Mouse (Mus musculus) erythroblast, embryonic 14.5 days (primary cell): Measurements from ENCODE around the gene Pla2g12a. TPM values are rescaled to one million over a fixed set of nuclear protein-coding genes. Genes with fewer than 3 reads are reported as not detected.
A peak's percentile ranks its signal among the peaks of the same experiment; 100 is the strongest.

Source experiments
- H3K27me3 ChIP-seq: 2 replicates; pipeline ENCODE4 v1.6.1; 2012; ENCODE audit warnings: inconsistent platforms; ENCODE audit not compliant: control insufficient read depth
- H3K36me3 ChIP-seq: 2 replicates; pipeline ENCODE4 v1.6.1; 2012; ENCODE audit warnings: mild to moderate bottlenecking, inconsistent platforms; ENCODE audit not compliant: control insufficient read depth
- H3K4me1 ChIP-seq: 2 replicates; pipeline ENCODE4 v1.6.1; 2012; ENCODE audit warnings: inconsistent platforms; ENCODE audit not compliant: control insufficient read depth
- H3K4me3 ChIP-seq: replicated peaks from 2 replicates; pipeline ENCODE3; 2012; ENCODE audit warnings: moderate library complexity, mild to moderate bottlenecking, inconsistent platforms
- H3K9me3 ChIP-seq: 2 replicates; pipeline ENCODE4 v1.6.1; 2012; ENCODE audit warnings: low read length, inconsistent platforms, mixed read lengths; ENCODE audit not compliant: control insufficient read depth
- GATA1 ChIP-seq: IDR thresholded peaks from 2 replicates; pipeline ENCODE4 v1.6.1; 2012; ENCODE audit warnings: low read length, inconsistent platforms, mixed read lengths
- TAL1 ChIP-seq: IDR thresholded peaks from 3 replicates; pipeline ENCODE4 v1.6.1; 2012; ENCODE audit warnings: low read length, inconsistent platforms, mixed read lengths
- polyA plus RNA-seq: library from polyadenylated mRNA; stranded (reverse); fragments of >175 nt; gene quantifications from 2 replicates; pipeline ENCODE4 v1.2.3, GENCODE M21; 2012

The Pla2g12a gene
- polyA plus RNA-seq, 1 experiment: 4.1 TPM

DNA sequence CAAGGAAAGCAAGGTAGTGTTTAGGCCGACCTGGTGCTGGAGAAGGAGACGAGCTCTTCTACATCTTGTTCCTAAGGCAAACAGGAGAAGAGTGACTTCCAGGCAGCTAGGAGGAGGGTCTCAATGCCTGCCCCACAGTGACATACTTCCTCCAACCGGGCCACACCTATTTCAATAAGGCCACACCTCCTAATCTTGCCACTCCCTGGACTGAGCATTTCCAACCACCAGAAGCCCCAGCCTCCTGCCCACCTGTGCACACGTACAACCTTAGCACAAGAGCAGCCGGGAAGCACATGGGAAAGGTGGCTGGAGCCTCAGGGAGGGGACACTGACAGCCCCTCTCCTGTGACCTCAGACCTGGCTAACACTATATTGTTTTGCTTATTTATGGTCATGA lies 13.6 kb downstream of the Pla2g12a start:
- peaks cover 16% of the 10 kb centered on the region for H3K4me1 ChIP-seq
- H3K36me3 ChIP-seq: peaks cover 70% of the 10 kb centered on the region

DNA sequence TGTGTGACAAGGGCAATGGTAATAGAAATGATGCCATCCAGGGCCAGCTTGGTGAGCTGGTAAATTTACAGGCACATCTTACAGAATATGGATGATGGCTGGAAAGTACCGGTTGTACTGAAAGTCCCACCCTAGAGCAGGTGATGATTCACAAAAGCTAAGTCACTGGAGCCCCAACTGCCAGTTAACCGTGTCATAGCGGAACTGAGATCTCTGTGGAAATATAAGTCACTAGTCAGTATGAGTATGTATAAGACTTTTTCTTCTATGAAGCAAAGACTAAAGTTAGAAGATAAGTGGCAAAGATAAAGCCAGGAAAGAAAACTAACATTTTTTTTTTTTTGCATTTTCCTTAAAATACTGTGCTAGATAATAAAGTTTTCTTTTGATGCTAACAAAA lies 14.7 kb downstream of the Pla2g12a start:
- TF ChIP-seq GATA1: no peak
- no peak for TF ChIP-seq TAL1
- Histone ChIP-seq H3K4me3 (no peak overlapping the region), H3K36me3 (peaks cover 73% of the 10 kb centered on the region), H3K4me1 (peaks cover 13% of the 10 kb centered on the region), H3K9me3 (no peaks in the 10 kb centered on the region), H3K27me3 (no peaks in the 10 kb centered on the region)

More for the DNA sequence above, 13.6 kb downstream of the Pla2g12a start:
- Histone ChIP-seq H3K4me3 (no peak overlapping the region), H3K27me3 (no peaks in the 10 kb centered on the region), H3K9me3 (no peaks in the 10 kb centered on the region)
- TF ChIP-seq GATA1 (no peak), TAL1 (no peak)

GRCm38 (mm10) chr3:129896591-129896990 lies 18.2 kb downstream of the Pla2g12a start:
- H3K9me3 ChIP-seq: no peaks in the 10 kb centered on the region
- no peak overlapping the region for H3K4me3 ChIP-seq
- TF ChIP-seq GATA1: no peak
- no peak for TF ChIP-seq TAL1
- H3K36me3 ChIP-seq: peaks cover 53% of the 10 kb centered on the region
- no peaks in the 10 kb centered on the region for H3K27me3 ChIP-seq
- H3K4me1 ChIP-seq: peaks cover 28% of the 10 kb centered on the region

GRCm38 (mm10) chr3:129898886-129899285 lies 20.5 kb downstream of the Pla2g12a start:
- peaks cover 32% of the 10 kb centered on the region for H3K36me3 ChIP-seq
- no peaks in the 10 kb centered on the region for H3K27me3 ChIP-seq
- H3K4me1 ChIP-seq: peaks cover 45% of the 10 kb centered on the region
- no peak overlapping the region for H3K4me3 ChIP-seq
- TF ChIP-seq TAL1 (no peak), GATA1 (no peak)
- H3K9me3 ChIP-seq: no peaks in the 10 kb centered on the region

GRCm38 (mm10) chr3:129901271-129901809 lies 22.9 kb downstream of the Pla2g12a start, which contains the start of gene Casp6:
TSS of gene Casp6 (plus strand) at chr3:129901425.
- H3K4me1 ChIP-seq: peaks cover 51% of the 10 kb centered on the region
- peak within 1 kb of the TSS; percentile 83 for H3K4me3 ChIP-seq
- no peak for TF ChIP-seq TAL1
- no peak for TF ChIP-seq GATA1
- H3K36me3 ChIP-seq: peaks cover 25% of the 10 kb centered on the region
- H3K9me3 ChIP-seq: no peaks in the 10 kb centered on the region
- H3K27me3 ChIP-seq: no peaks in the 10 kb centered on the region

GRCm38 (mm10) chr3:129903369-129903768 lies 25.0 kb downstream of the Pla2g12a start:
- Histone ChIP-seq H3K27me3 (no peaks in the 10 kb centered on the region), H3K9me3 (no peaks in the 10 kb centered on the region), H3K4me3 (no peak overlapping the region), H3K36me3 (peaks cover 17% of the 10 kb centered on the region), H3K4me1 (peaks cover 44% of the 10 kb centered on the region)
- TF ChIP-seq GATA1 (no peak), TAL1 (no peak)

DNA sequence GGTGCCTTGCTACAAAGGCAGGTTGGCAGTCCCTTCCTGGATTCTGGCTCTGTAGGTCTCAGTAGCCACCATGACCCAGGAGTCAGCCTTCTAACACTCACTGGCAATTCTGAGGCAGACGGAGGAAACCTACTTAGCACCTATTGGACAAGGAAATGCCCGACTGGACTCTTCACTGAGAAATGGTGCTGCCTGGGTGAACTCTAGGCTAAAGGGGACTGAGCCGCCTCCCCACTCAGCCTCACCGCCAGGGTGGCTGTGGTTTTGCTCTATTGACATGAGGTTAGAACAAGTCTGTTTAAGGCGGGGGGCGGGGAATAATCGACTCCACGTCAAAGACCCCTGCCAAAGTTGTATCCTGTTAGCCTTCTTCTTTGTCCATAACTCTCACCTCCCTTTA lies 25.5 kb downstream of the Pla2g12a start:
- no peaks in the 10 kb centered on the region for H3K27me3 ChIP-seq
- no peak overlapping the region for H3K4me3 ChIP-seq
- peaks cover 39% of the 10 kb centered on the region for H3K4me1 ChIP-seq
- TF ChIP-seq TAL1: no peak
- no peak for TF ChIP-seq GATA1
- peaks cover 18% of the 10 kb centered on the region for H3K36me3 ChIP-seq
- no peaks in the 10 kb centered on the region for H3K9me3 ChIP-seq

GRCm38 (mm10) chr3:129904381-129905132 lies 26.2 kb downstream of the Pla2g12a start:
- Histone ChIP-seq H3K36me3 (peaks cover 21% of the 10 kb centered on the region), H3K9me3 (no peaks in the 10 kb centered on the region), H3K4me1 (peaks cover 37% of the 10 kb centered on the region), H3K27me3 (no peaks in the 10 kb centered on the region), H3K4me3 (no peak overlapping the region)
- no peak for TF ChIP-seq GATA1
- no peak for TF ChIP-seq TAL1

GRCm38 (mm10) chr3:129912025-129912424 lies 33.6 kb downstream of the Pla2g12a start:
- TF ChIP-seq GATA1 (no peak), TAL1 (no peak)
- no peaks in the 10 kb centered on the region for H3K27me3 ChIP-seq
- H3K9me3 ChIP-seq: no peaks in the 10 kb centered on the region
- H3K36me3 ChIP-seq: peaks cover 54% of the 10 kb centered on the region
- H3K4me3 ChIP-seq: no peak overlapping the region
- no peaks in the 10 kb centered on the region for H3K4me1 ChIP-seq

- Histone ChIP-seq H3K4me3 (no peak overlapping the region), H3K9me3 (no peaks in the 10 kb centered on the region), H3K27me3 (no peaks in the 10 kb centered on the region), H3K36me3 (peaks cover 54% of the 10 kb centered on the region), H3K4me1 (no peaks in the 10 kb centered on the region)
- TF ChIP-seq GATA1: no peak
Observed at GRCm38 (mm10) chr3:129913241-129913640, 34.8 kb downstream of the Pla2g12a start.
